Mouse (Mus musculus): ENCODE results near the gene Eefsec. TPM values are rescaled to one million over a fixed set of nuclear protein-coding genes. Genes with fewer than 3 reads are reported as not detected.

The Eefsec gene
- polyA plus RNA-seq, 1 experiment from 2014 or later = 22.8 TPM

DNA sequence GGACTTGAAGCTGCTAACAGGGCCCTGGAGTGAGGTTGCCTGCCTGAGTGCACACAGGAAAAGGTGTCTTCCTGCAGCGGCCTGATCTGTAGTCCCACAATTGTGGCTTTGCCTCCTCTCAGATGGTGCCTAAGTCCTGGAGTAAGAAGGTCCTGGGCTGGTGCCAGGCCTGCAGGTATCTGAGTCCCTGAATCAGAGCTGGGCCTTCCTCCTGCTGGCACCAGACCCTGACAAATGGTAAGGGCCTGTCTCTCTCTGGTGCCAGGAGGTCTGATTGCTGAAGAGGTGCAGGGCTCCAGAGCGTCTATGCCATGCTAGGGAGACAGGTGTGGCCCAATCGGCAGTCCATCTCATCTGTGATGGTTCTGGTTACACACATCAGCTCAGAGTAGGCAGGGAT lies 186.7 kb downstream of the Eefsec start:
- no peak overlapping the region for H3K4me2 ChIP-seq
- H3K27ac ChIP-seq = no peak overlapping the region
- ATAC-seq (ENCODE audit: low read depth) = no peak
- H3K4me1 ChIP-seq (replicated peaks) = peaks cover 59% of the 10 kb centered on the region
- no peak overlapping the region for H3K9ac ChIP-seq
- H3K9me3 ChIP-seq (replicated peaks) = no peaks in the 10 kb centered on the region
- 0 out of 2 replicates have a peak, but pooled peaks cover 8% of the 10 kb centered on the region for H3K36me3 ChIP-seq
- no peak for DNase-seq
- WGBS (ENCODE audit: insufficient replicate concordance) = 69% methylated on average over 3 of the region's 3 CpGs
- H3K27me3 ChIP-seq = no peaks in the 10 kb centered on the region
- H3K4me3 ChIP-seq (replicated peaks) = no peak overlapping the region

DNA sequence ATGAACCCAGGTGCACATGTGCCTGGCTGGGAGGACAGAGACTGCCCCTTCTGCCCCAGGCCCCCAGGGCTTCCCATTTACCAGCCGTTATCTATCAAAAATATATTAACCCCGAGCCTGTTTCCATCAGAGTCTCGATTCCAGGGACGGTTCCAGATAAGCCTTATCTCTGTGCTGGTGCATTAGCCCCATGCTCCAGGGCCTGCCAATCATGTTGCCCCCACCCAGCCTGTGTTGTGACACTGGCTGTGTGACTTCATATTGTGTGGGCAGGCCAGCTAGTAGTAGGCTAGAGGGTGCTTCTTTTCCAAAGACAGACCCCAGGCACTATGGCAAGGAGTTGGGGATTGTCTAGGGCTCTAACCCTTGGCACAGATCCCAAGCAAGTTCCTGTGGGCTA lies 190.9 kb downstream of the Eefsec start:
- Histone ChIP-seq H3K36me3 (0 out of 2 replicates have a peak, but pooled peaks cover 8% of the 10 kb centered on the region), H3K4me1 (replicated peaks) (peaks cover 74% of the 10 kb centered on the region), H3K9me3 (replicated peaks) (no peaks in the 10 kb centered on the region), H3K27me3 (no peaks in the 10 kb centered on the region), H3K4me3 (replicated peaks) (no peak overlapping the region), H3K27ac (peak overlapping the region; percentile 71), H3K9ac (peak overlapping the region; percentile 50), H3K4me2 (peak overlapping the region; percentile 25)
- ATAC-seq (ENCODE audit: low read depth) (peak; percentile 72), DNase-seq (peak; percentile 55)
- 13% methylated on average over 4 of the region's 4 CpGs for WGBS (ENCODE audit: insufficient replicate concordance)

DNA sequence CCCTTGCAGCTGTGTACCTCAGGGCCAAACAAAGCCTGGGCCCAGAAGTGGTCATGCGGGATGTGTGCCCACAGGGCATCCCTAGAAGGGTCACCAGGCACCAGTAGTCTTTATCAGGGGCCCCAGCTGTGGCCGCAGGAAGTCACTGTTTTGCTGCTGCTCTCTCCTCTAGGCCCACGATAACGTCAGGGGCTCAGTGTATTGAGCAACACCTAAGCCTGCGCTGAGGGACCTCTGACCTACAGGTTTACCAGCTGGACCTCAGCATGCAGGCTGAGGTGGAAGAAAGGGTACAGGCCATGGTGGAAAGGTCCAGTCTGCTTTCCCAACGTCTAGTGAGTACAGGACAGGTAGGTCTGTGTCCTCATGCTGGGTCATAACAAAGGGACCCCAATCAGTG lies 192.3 kb downstream of the Eefsec start:
- Histone ChIP-seq H3K36me3 (0 out of 2 replicates have a peak, but pooled peaks cover 8% of the 10 kb centered on the region), H3K4me2 (0 out of 2 replicates have a peak overlapping the region, but pooled peaks have one; percentile 16), H3K4me3 (replicated peaks) (no peak overlapping the region), H3K27ac (peak overlapping the region; percentile 71), H3K4me1 (replicated peaks) (peaks cover 67% of the 10 kb centered on the region), H3K27me3 (no peaks in the 10 kb centered on the region), H3K9ac (peak overlapping the region; percentile 47), H3K9me3 (replicated peaks) (no peaks in the 10 kb centered on the region)
- 7% methylated on average over 6 of the region's 6 CpGs for WGBS (ENCODE audit: insufficient replicate concordance)
- DNase-seq = peak; percentile 53
- ATAC-seq (ENCODE audit: low read depth) = peak; percentile 42

DNA sequence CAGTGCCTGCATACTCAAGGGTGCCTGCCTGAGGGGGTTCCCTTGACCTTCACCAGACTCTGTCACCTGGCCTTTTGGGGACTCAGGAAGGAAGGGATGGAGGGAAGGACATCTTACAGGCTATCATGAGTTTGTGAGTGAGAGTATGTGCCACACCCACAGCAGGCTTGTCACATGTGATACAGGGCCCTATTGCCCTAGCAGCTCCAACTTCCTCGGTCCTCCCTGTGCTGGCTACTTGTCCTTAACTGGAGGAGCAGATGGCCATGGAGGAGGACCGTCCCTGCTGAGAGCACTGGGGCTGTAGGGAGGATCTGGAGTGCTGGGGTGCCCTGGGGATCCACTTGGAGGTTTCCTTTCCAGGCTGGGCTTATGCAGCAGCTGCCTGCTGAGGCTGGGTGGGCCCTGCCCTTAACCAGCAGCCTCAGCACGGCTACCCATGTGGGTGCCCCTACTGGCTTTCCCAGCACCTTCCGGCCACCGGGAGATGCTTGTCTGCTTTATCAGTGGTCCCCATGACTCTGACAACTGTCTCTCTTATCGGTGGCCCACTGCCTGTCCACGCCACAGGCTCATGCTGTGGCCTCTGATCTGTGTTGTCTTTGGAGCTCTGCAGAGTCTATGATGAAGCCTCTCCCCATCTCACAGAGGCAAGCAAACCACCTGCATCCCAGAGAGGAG lies 194.4 kb downstream of the Eefsec start:
- no peak overlapping the region for H3K4me3 ChIP-seq (replicated peaks)
- 0 out of 2 replicates have a peak, but pooled peaks cover 2% of the 10 kb centered on the region for H3K36me3 ChIP-seq
- no peaks in the 10 kb centered on the region for H3K27me3 ChIP-seq
- peak overlapping the region; percentile 32 for H3K4me2 ChIP-seq
- H3K4me1 ChIP-seq (replicated peaks) = peaks cover 76% of the 10 kb centered on the region
- H3K27ac ChIP-seq = peak overlapping the region; percentile 68
- WGBS (ENCODE audit: insufficient replicate concordance) = 12% methylated on average over 7 of the region's 7 CpGs
- DNase-seq (peak; percentile 61), ATAC-seq (ENCODE audit: low read depth) (peak; percentile 75)
- H3K9me3 ChIP-seq (replicated peaks) = no peaks in the 10 kb centered on the region
- H3K9ac ChIP-seq = peak overlapping the region; percentile 34

DNA sequence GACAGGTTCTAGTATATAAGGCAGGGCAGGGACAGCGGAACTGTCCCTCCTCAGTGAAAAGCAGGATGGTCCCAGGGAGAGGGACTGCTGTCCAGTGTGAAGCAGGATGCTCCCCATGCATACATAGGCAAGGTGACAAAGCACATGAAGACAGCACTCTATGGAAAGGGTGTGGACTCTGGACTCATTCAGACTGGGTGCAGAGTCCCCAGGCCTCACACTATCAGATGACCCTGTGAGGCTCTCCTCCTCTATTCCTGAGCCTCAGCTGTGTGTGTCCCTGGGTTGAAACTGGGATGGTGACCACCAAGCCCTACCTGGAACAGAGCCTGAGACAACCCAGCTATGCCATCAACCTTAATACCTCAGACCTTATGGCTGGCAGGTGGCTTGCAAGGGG lies 194.9 kb downstream of the Eefsec start:
- peak overlapping the region; percentile 68 for H3K27ac ChIP-seq
- no peaks in the 10 kb centered on the region for H3K27me3 ChIP-seq
- H3K9ac ChIP-seq = peak overlapping the region; percentile 34
- peak; percentile 28 for ATAC-seq (ENCODE audit: low read depth)
- DNase-seq = no peak
- WGBS (ENCODE audit: insufficient replicate concordance) = 74% methylated on average over 1 of the region's 1 CpGs
- peak overlapping the region; percentile 32 for H3K4me2 ChIP-seq
- no peaks in the 10 kb centered on the region for H3K9me3 ChIP-seq (replicated peaks)
- no peaks in the 10 kb centered on the region for H3K36me3 ChIP-seq
- H3K4me1 ChIP-seq (replicated peaks) = peaks cover 71% of the 10 kb centered on the region
- H3K4me3 ChIP-seq (replicated peaks) = no peak overlapping the region

DNA sequence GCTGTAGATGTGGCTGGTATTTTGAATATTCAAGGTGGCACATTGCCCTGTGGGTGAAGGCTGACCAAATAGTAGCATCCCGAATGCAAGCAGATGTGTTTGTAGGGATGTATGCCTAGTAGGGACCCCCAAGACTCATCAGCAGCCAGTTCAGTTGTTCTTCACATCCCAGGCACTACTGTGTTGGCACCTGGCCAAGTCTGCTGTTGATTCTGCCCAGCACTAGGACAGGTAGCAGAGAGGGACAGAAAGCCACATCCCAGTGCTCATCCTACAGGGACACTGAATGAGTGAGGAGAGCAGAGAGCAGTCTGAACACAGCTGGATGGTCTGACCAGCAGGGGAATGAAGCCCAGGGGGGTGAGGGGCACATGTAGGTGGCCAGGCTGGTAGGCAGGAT lies 197.1 kb downstream of the Eefsec start:
- no peaks in the 10 kb centered on the region for H3K27me3 ChIP-seq
- no peak for ATAC-seq (ENCODE audit: low read depth)
- H3K36me3 ChIP-seq = no peaks in the 10 kb centered on the region
- no peak overlapping the region for H3K9ac ChIP-seq
- DNase-seq = no peak
- H3K4me2 ChIP-seq = no peak overlapping the region
- H3K4me1 ChIP-seq (replicated peaks) = peaks cover 49% of the 10 kb centered on the region
- no peak overlapping the region for H3K27ac ChIP-seq
- WGBS (ENCODE audit: insufficient replicate concordance) = 86% methylated on average over 1 of the region's 1 CpGs
- no peaks in the 10 kb centered on the region for H3K9me3 ChIP-seq (replicated peaks)
- no peak overlapping the region for H3K4me3 ChIP-seq (replicated peaks)

DNA sequence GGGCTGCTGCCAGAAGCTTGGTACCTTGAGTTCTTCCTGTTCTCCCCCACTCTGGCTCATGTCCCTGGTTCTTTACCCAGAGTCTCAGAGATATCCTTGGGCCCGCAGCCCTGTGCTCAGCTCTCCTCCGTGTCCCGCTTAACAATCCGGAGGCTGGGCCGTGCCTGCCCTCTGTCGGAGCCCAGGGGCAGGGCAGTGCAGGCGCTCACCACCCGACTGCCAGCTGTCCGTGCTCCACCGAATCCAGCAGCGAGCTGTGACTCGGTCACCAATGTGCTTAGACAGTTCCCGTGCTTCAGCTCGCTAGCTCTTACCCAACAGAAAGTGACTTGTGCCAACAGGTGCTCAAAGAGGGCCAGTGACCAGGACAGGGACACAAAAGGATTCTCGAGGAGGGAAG lies 203.7 kb downstream of the Eefsec start:
- no peak overlapping the region for H3K4me3 ChIP-seq (replicated peaks)
- no peak overlapping the region for H3K27ac ChIP-seq
- peak; percentile 42 for DNase-seq
- no peak overlapping the region for H3K9ac ChIP-seq
- peak; percentile 78 for ATAC-seq (ENCODE audit: low read depth)
- no peaks in the 10 kb centered on the region for H3K36me3 ChIP-seq
- 0 out of 2 replicates have a peak, but pooled peaks cover 4% of the 10 kb centered on the region for H3K4me1 ChIP-seq (replicated peaks)
- H3K4me2 ChIP-seq = no peak overlapping the region
- WGBS (ENCODE audit: insufficient replicate concordance) = 5% methylated on average over 15 of the region's 15 CpGs
- no peaks in the 10 kb centered on the region for H3K9me3 ChIP-seq (replicated peaks)
- peaks cover 32% of the 10 kb centered on the region for H3K27me3 ChIP-seq

DNA sequence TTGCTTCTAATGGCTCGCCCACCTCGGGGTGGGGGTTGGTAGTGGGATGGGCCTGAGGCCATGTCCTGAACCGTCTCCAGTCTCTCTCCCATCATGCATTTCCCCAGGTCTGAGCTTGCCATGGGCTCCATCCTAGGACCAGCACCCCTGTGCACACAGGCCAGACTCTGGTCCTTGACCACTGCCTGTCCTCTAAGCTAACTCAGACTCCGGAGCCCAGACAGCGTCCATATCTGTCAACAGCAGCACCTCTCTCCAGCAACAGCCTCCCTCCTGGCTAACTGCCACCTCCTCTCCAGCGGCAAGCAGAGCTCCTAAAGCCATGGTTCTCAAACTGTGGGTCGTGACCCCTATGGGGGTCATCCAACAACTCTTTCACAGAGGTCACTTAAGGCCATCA lies 209.8 kb downstream of the Eefsec start:
- peaks cover 15% of the 10 kb centered on the region for H3K4me1 ChIP-seq (replicated peaks)
- H3K4me2 ChIP-seq = 0 out of 2 replicates have a peak overlapping the region, but pooled peaks have one; percentile 26
- H3K4me3 ChIP-seq (replicated peaks) = no peak overlapping the region
- H3K27ac ChIP-seq = no peak overlapping the region
- 28% methylated on average over 7 of the region's 7 CpGs for WGBS (ENCODE audit: insufficient replicate concordance)
- H3K9me3 ChIP-seq (replicated peaks) = no peaks in the 10 kb centered on the region
- DNase-seq (no peak), ATAC-seq (ENCODE audit: low read depth) (no peak)
- H3K9ac ChIP-seq = no peak overlapping the region
- no peaks in the 10 kb centered on the region for H3K36me3 ChIP-seq
- peaks cover 78% of the 10 kb centered on the region for H3K27me3 ChIP-seq

DNA sequence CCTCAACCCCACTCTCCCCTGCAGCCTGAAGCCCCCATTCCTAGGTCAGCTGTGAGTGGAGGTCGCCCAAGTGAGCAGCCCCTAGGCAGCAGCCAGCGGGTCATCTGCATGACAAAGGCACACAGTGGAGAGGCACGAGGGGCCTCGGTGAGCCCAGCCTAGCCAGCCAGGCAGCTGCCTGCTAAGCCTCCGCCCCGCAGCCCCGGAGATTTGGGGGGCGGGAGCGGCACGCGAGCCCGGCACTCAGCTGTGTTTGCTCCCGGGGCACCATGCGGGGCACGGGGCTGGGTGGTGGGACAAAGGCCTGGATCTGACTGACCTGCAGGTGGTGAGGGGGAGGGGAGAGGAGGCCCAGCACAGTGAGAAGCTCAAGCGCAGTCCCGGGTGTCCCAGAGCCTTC lies 210.4 kb downstream of the Eefsec start:
- Histone ChIP-seq H3K4me3 (replicated peaks) (no peak overlapping the region), H3K4me1 (replicated peaks) (peaks cover 15% of the 10 kb centered on the region), H3K27ac (no peak overlapping the region), H3K4me2 (peak overlapping the region; percentile 26; the same call in 1 of the 2 replicates), H3K9ac (no peak overlapping the region), H3K36me3 (no peaks in the 10 kb centered on the region), H3K27me3 (peaks cover 81% of the 10 kb centered on the region), H3K9me3 (replicated peaks) (no peaks in the 10 kb centered on the region)
- WGBS (ENCODE audit: insufficient replicate concordance) = 16% methylated on average over 17 of the region's 17 CpGs
- no peak for ATAC-seq (ENCODE audit: low read depth)
- no peak for DNase-seq

DNA sequence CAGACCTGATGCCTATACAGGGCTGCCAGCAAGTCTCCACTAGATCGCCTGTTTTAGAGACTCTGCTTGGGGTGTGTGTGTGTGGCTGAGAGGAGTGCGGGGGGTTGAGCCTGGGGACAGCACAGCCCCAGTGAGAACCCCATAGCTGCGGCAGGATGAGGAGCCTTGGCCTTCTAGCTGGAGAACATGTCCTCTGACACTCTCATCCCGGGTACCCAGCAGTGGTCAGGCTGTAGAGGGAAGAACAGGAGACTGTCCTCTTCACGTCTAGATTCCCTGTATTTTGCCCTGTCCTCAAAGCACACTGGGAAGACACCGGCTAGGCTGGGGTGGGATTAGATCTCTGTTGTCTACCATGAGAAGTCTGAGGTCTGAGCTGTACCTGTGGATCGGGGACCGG lies 210.9 kb downstream of the Eefsec start:
- Histone ChIP-seq H3K4me3 (replicated peaks) (no peak overlapping the region), H3K9ac (no peak overlapping the region), H3K4me1 (replicated peaks) (peaks cover 15% of the 10 kb centered on the region), H3K27ac (no peak overlapping the region), H3K9me3 (replicated peaks) (no peaks in the 10 kb centered on the region), H3K27me3 (peaks cover 85% of the 10 kb centered on the region), H3K36me3 (no peaks in the 10 kb centered on the region), H3K4me2 (no peak overlapping the region)
- 34% methylated on average over 8 of the region's 8 CpGs for WGBS (ENCODE audit: insufficient replicate concordance)
- ATAC-seq (ENCODE audit: low read depth) (no peak), DNase-seq (no peak)

DNA sequence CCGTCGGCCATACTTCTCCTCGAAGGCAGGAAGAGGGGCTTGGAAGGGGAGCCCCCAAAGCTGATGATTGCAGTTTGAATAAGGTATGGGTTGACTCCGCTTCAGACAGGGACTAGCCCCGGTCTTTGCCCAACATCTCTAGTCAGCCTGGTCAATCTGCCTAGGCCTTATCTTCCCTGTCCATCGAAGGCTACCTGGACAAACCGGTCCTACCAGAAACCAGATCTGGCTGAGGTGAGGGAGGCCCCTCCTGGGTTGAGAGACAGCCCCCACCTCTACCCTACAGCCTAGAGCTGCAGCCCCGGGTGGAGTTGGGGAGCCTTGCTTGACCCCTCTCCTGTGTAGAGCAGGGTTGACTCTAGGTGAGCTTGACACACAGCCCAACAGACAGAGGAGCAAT lies 212.3 kb downstream of the Eefsec start:
- Histone ChIP-seq H3K4me2 (no peak overlapping the region), H3K27me3 (peaks cover 89% of the 10 kb centered on the region), H3K9ac (no peak overlapping the region), H3K36me3 (no peaks in the 10 kb centered on the region), H3K27ac (no peak overlapping the region), H3K4me3 (replicated peaks) (no peak overlapping the region), H3K4me1 (replicated peaks) (peaks cover 15% of the 10 kb centered on the region), H3K9me3 (replicated peaks) (no peaks in the 10 kb centered on the region)
- WGBS (ENCODE audit: insufficient replicate concordance) = 65% methylated on average over 8 of the region's 8 CpGs
- no peak for DNase-seq
- no peak for ATAC-seq (ENCODE audit: low read depth)

DNA sequence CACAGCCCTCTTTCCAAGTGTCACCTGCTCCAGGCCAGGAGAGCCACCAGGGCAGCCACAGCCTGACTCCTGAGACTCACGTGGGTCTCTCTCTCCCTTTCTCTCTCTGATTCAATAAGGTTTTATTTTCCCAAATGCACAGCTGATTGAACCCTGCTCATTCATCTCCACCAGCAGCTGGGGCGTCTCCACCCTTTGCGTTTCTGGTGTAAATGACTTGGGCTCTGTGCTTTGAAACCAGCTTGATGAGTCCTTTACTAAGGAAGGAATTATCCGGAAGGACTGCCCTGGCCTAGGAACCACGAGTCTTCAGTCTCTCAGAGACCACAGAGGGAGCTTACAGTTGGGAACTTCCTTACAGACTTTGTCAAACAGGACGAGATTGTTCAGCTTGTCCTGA lies 214.1 kb downstream of the Eefsec start:
- no peak overlapping the region for H3K9ac ChIP-seq
- H3K4me1 ChIP-seq (replicated peaks) = peaks cover 15% of the 10 kb centered on the region
- H3K4me3 ChIP-seq (replicated peaks) = no peak overlapping the region
- peaks cover 92% of the 10 kb centered on the region for H3K27me3 ChIP-seq
- H3K27ac ChIP-seq = no peak overlapping the region
- DNase-seq (no peak), ATAC-seq (ENCODE audit: low read depth) (no peak)
- WGBS (ENCODE audit: insufficient replicate concordance) = 38% methylated on average over 6 of the region's 6 CpGs
- no peaks in the 10 kb centered on the region for H3K9me3 ChIP-seq (replicated peaks)
- no peak overlapping the region for H3K4me2 ChIP-seq
- H3K36me3 ChIP-seq = no peaks in the 10 kb centered on the region
